Mouse (Mus musculus) CH12.LX (cell line): ENCODE results near the gene Triml2.

ENCODE experiments used
- CHD2 ChIP-seq: IDR thresholded peaks from 2 replicates; pipeline ENCODE4 v1.6.1; 2011; ENCODE audit warnings: low read length, improper control_type of control experiment
- CTCF ChIP-seq, 2 experiments: IDR thresholded peaks in 1 of 2; conservative IDR thresholded peaks in 1 of 2; 2 replicates each; pipeline ENCODE4 v1.5.1; 2011 to 2012; ENCODE audit warnings: low read depth in 2 of 2, low read length in 2 of 2, improper control_type of control experiment in 1 of 2, inconsistent platforms in 1 of 2, mild to moderate bottlenecking in 1 of 2, moderate library complexity in 1 of 2
- E2F4 ChIP-seq: IDR thresholded peaks from 2 replicates; pipeline ENCODE4 v1.6.1; 2011; ENCODE audit warnings: low read depth, low read length, improper control_type of control experiment; ENCODE audit not compliant: insufficient replicate concordance
- EP300 ChIP-seq: IDR thresholded peaks from 2 replicates; pipeline ENCODE4 v1.6.1; 2011; ENCODE audit warnings: low read length, improper control_type of control experiment
- ETS1 ChIP-seq: conservative IDR thresholded peaks from 2 replicates; pipeline ENCODE4 v1.6.1; 2012; ENCODE audit warnings: low read depth, mild to moderate bottlenecking, inconsistent platforms, low read length, improper control_type of control experiment, moderate library complexity
- HCFC1 ChIP-seq: IDR thresholded peaks from 2 replicates; pipeline ENCODE4 v1.6.1; 2012; ENCODE audit warnings: low read depth, mild to moderate bottlenecking, inconsistent platforms, low read length, improper control_type of control experiment
- MAX ChIP-seq: IDR thresholded peaks from 2 replicates; pipeline ENCODE4 v1.6.1; 2011; ENCODE audit warnings: low read length, improper control_type of control experiment
- MYC ChIP-seq: IDR thresholded peaks from 2 replicates; pipeline ENCODE4 v1.6.1; 2011; ENCODE audit warnings: low read depth, mild to moderate bottlenecking, improper control_type of control experiment, low read length
- NELFE ChIP-seq: IDR thresholded peaks from 2 replicates; pipeline ENCODE4 v1.6.1; 2011; ENCODE audit warnings: low read depth, low read length, improper control_type of control experiment
- PAX5 ChIP-seq: IDR thresholded peaks from 2 replicates; pipeline ENCODE4 v1.6.1; 2012; ENCODE audit warnings: low read length, inconsistent platforms, mixed read lengths
- POLR2A ChIP-seq: IDR thresholded peaks from 2 replicates; pipeline ENCODE4 v1.6.1; 2011; ENCODE audit warnings: low read depth, mild to moderate bottlenecking, improper control_type of control experiment, low read length
- TCF12 ChIP-seq: IDR thresholded peaks from 2 replicates; pipeline ENCODE4 v1.6.1; 2014; ENCODE audit warnings: low read depth, mild to moderate bottlenecking, inconsistent platforms, low read length, improper control_type of control experiment

GRCm38 (mm10) chr8:43164453-43164852 lies 15.9 kb upstream of the Triml2 start:
- TF ChIP-seq MYC: no peak
- TF ChIP-seq POLR2A: no peak
- TF ChIP-seq HCFC1: no peak
- TF ChIP-seq TCF12: no peak
- no peak for TF ChIP-seq MAX
- TF ChIP-seq NELFE: no peak
- TF ChIP-seq E2F4: no peak
- no peak for TF ChIP-seq CTCF (conservative IDR thresholded peaks at IDR 0.05 in 1 of 2, IDR thresholded peaks at IDR 0.05 in 1 of 2; ENCODE audit: low read depth in 2 of 2, low read length in 2 of 2)
- no peak for TF ChIP-seq PAX5
- no peak for TF ChIP-seq EP300
- TF ChIP-seq CHD2: no peak
- no peak for TF ChIP-seq ETS1
